Mouse (Mus musculus) erythroblast, embryonic 14.5 days (primary cell): ENCODE data around the gene Slc37a2.
"Not testable (repeated sequence)": the region's sequence is repeated elsewhere in the genome, so short reads cannot be mapped to it uniquely, and the experiment has no call there.

ENCODE experiments used
- GATA1 ChIP-seq: IDR thresholded peaks from 2 replicates; pipeline ENCODE4 v1.6.1; 2012; ENCODE audit warnings: low read length, inconsistent platforms, mixed read lengths
- TAL1 ChIP-seq: IDR thresholded peaks from 3 replicates; pipeline ENCODE4 v1.6.1; 2012; ENCODE audit warnings: low read length, inconsistent platforms, mixed read lengths

DNA sequence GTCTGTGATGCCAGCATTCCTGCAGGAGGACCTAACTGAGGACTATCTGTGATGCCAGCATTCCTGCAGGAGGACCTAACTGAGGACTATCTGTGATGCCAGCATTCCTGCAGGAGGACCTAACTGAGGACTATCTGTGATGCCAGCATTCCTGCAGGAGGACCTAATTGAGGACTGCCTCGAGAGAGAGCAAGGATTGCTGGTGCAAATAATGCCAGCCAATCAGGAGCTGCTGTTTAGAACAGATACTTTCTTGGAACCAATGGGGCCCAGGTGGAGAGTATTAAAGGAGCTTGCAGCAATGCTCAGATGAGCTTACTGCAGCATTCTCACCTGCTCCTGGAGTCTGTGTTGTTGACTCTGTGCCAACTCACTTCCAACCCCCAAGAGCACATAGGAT, 45.0 kb upstream of the Slc37a2 start:
- not testable (repeated sequence) for TF ChIP-seq GATA1, TAL1
